Mouse (Mus musculus) urinary bladder, postnatal 10 days (tissue): ENCODE measurements around the gene Mcm9.

Experiments
- DNase-seq: peaks from one replicate; pipeline ENCODE4 v3.0.0; 2022; ENCODE audit warnings: low spot score

Mcm9 gene

GRCm38 (mm10) chr10:53580137-53580536 is 50.1 kb downstream of the Mcm9 start:
- no peak for DNase-seq

GRCm38 (mm10) chr10:53568531-53568930 is 61.7 kb downstream of the Mcm9 start:
- no peak for DNase-seq

- DNase-seq: no peak
Measured at GRCm38 (mm10) chr10:53565538-53565937, 64.7 kb downstream of the Mcm9 start.

GRCm38 (mm10) chr10:53562001-53562400 is 68.2 kb downstream of the Mcm9 start:
- DNase-seq: no peak

- DNase-seq: no peak
Measured at GRCm38 (mm10) chr10:53537596-53537995, 92.6 kb downstream of the Mcm9 start.

GRCm38 (mm10) chr10:53532297-53532696 is 97.9 kb downstream of the Mcm9 start:
- no peak for DNase-seq

GRCm38 (mm10) chr10:53527838-53528773 is 102.1 kb downstream of the Mcm9 start:
- DNase-seq: no peak

- DNase-seq: no peak
Measured at GRCm38 (mm10) chr10:53527344-53527743, 102.9 kb downstream of the Mcm9 start.

- no peak for DNase-seq
Measured at GRCm38 (mm10) chr10:53526350-53526749, 103.9 kb downstream of the Mcm9 start.

GRCm38 (mm10) chr10:53525265-53525976 is 104.8 kb downstream of the Mcm9 start:
- no peak for DNase-seq

GRCm38 (mm10) chr10:53519068-53519954 is 110.9 kb downstream of the Mcm9 start:
- no peak for DNase-seq

- DNase-seq: no peak
Measured at GRCm38 (mm10) chr10:53518599-53518913, 111.7 kb downstream of the Mcm9 start.

GRCm38 (mm10) chr10:53517770-53518598 is 112.3 kb downstream of the Mcm9 start:
- DNase-seq: no peak

GRCm38 (mm10) chr10:53512491-53512890 is 117.7 kb downstream of the Mcm9 start:
- DNase-seq: no peak

- DNase-seq: no peak
Measured at GRCm38 (mm10) chr10:53509158-53509773, 121.0 kb downstream of the Mcm9 start.

GRCm38 (mm10) chr10:53508676-53509075 is 121.6 kb downstream of the Mcm9 start:
- no peak for DNase-seq

GRCm38 (mm10) chr10:53505526-53505925 is 124.7 kb downstream of the Mcm9 start:
- DNase-seq: no peak

GRCm38 (mm10) chr10:53505069-53505468 is 125.2 kb downstream of the Mcm9 start:
- no peak for DNase-seq

- DNase-seq: no peak
Measured at GRCm38 (mm10) chr10:53502875-53503816, 127.1 kb downstream of the Mcm9 start.

- no peak for DNase-seq
Measured at GRCm38 (mm10) chr10:53502471-53502870, 127.8 kb downstream of the Mcm9 start.
